Mouse (Mus musculus) urinary bladder, adult 2 months (tissue): ENCODE measurements around the gene Ly9. TPM values are rescaled to one million over a fixed set of nuclear protein-coding genes. Genes with fewer than 3 reads are reported as not detected.

Experiments
- DNase-seq: peaks from one replicate; pipeline ENCODE4 v3.0.0; 2022; ENCODE audit warnings: low spot score
- polyA plus RNA-seq: library from polyadenylated mRNA; depleted of rRNA; stranded (reverse); fragments of >200 nt; gene quantifications from 2 replicates; pipeline ENCODE4 v1.2.3, GENCODE M21; 2012; rRNA removed

The Ly9 gene
- polyA plus RNA-seq, 1 experiment: 1.6 TPM

- no peak for DNase-seq
Measured at GRCm38 (mm10) chr1:171584584-171584983, 22.6 kb downstream of the Ly9 start.

GRCm38 (mm10) chr1:171577168-171577567 is 30.0 kb downstream of the Ly9 start:
- DNase-seq: no peak

GRCm38 (mm10) chr1:171568436-171568835 is 38.8 kb downstream of the Ly9 start:
- no peak for DNase-seq

- no peak for DNase-seq
Measured at GRCm38 (mm10) chr1:171566777-171567176, 40.4 kb downstream of the Ly9 start.

GRCm38 (mm10) chr1:171565888-171566287 is 41.3 kb downstream of the Ly9 start:
- no peak for DNase-seq

- DNase-seq: no peak
Measured at GRCm38 (mm10) chr1:171564247-171564646, 43.0 kb downstream of the Ly9 start.

- DNase-seq: no peak
Measured at GRCm38 (mm10) chr1:171563042-171563441, 44.2 kb downstream of the Ly9 start.

- no peak for DNase-seq
Measured at GRCm38 (mm10) chr1:171561639-171562225, 45.5 kb downstream of the Ly9 start.

GRCm38 (mm10) chr1:171561200-171561599 is 46.0 kb downstream of the Ly9 start:
- DNase-seq: no peak

- no peak for DNase-seq
Measured at GRCm38 (mm10) chr1:171560262-171560661, 46.9 kb downstream of the Ly9 start.

- no peak for DNase-seq
Measured at GRCm38 (mm10) chr1:171558898-171559297, 48.3 kb downstream of the Ly9 start, which contains the start of gene Cd244a. Gene Cd244a (plus strand): TSS chr1:171559193.

- DNase-seq: no peak
Measured at GRCm38 (mm10) chr1:171558407-171558806, 48.8 kb downstream of the Ly9 start.

- DNase-seq: no peak
Measured at GRCm38 (mm10) chr1:171556366-171556765, 50.8 kb downstream of the Ly9 start.

GRCm38 (mm10) chr1:171553359-171554341 is 53.6 kb downstream of the Ly9 start:
- no peak for DNase-seq

- no peak for DNase-seq
Measured at GRCm38 (mm10) chr1:171552230-171552629, 55.0 kb downstream of the Ly9 start.

GRCm38 (mm10) chr1:171551326-171551725 is 55.9 kb downstream of the Ly9 start:
- DNase-seq: no peak

- no peak for DNase-seq
Measured at GRCm38 (mm10) chr1:171540694-171541093, 66.5 kb downstream of the Ly9 start.

Other genes starting within 250 kb of the Ly9 start
- 2.3 and 2.8 TPM in 2 replicates for gene Klhdc9, start 246.6 kb downstream of the Ly9 start, polyA plus RNA-seq
- gene Nectin4, start 237.3 kb downstream of the Ly9 start, polyA plus RNA-seq: 35.1 and 39.2 TPM in 2 replicates
- gene Arhgap30, start 218.5 kb downstream of the Ly9 start, polyA plus RNA-seq: 4.2 and 5.0 TPM in 2 replicates
- gene Usf1, start 196.1 kb downstream of the Ly9 start, polyA plus RNA-seq: 68.7 and 73.4 TPM in 2 replicates
- 5.4 and 8.4 TPM in 2 replicates for gene Tstd1, start 188.5 kb downstream of the Ly9 start, polyA plus RNA-seq
- 76.3 and 79.2 TPM in 2 replicates for gene F11r, start 169.9 kb downstream of the Ly9 start, polyA plus RNA-seq
- 7.9 and 8.8 TPM in 2 replicates for gene Alyref2, start 103.9 kb downstream of the Ly9 start, polyA plus RNA-seq
- 0.06 TPM in 1 of 2 replicates, not detected in the other for gene Itln1, start 72.1 kb downstream of the Ly9 start, polyA plus RNA-seq
- 0.73 and 0.75 TPM in 2 replicates for gene Cd244a, start 48.2 kb downstream of the Ly9 start, polyA plus RNA-seq
- 2.7 and 3.8 TPM in 2 replicates for gene Slamf7, start 45.6 kb upstream of the Ly9 start, polyA plus RNA-seq
- gene Cd48, start 74.6 kb upstream of the Ly9 start, polyA plus RNA-seq: 11.5 and 15.9 TPM in 2 replicates
- 0.10 and 0.12 TPM in 2 replicates for gene Slamf1, start 159.7 kb upstream of the Ly9 start, polyA plus RNA-seq
- 5.1 and 5.6 TPM in 2 replicates for gene Cd84, start 232.3 kb upstream of the Ly9 start, polyA plus RNA-seq